Mouse (Mus musculus) myocyte (in vitro differentiated cells): ENCODE measurements around the gene Sap30l.

ENCODE experiments used
- E2F4 ChIP-seq: IDR thresholded peaks from one replicate; pipeline ENCODE4 v1.6.1; 2011; ENCODE audit warnings: mild to moderate bottlenecking, control low read depth, moderate library complexity; ENCODE audit not compliant: insufficient read depth
- POLR2A ChIP-seq: IDR thresholded peaks from one replicate; pipeline ENCODE4 v1.6.1; 2011; ENCODE audit warnings: low read depth, mild to moderate bottlenecking, control low read depth, moderate library complexity; ENCODE audit not compliant: insufficient read length
- TCF12 ChIP-seq: IDR thresholded peaks from one replicate; pipeline ENCODE4 v1.6.1; 2011; ENCODE audit warnings: mild to moderate bottlenecking, control low read depth; ENCODE audit not compliant: poor library complexity, insufficient read depth, severe bottlenecking
- USF1 ChIP-seq: IDR thresholded peaks from one replicate; pipeline ENCODE4 v1.6.1; 2011; ENCODE audit warnings: low read depth, mild to moderate bottlenecking, control low read depth, moderate library complexity

GRCm38 (mm10) chr11:57770776-57771175 lies 30.7 kb upstream of the Sap30l start:
- no peak for TF ChIP-seq USF1
- no peak for TF ChIP-seq POLR2A
- no peak for TF ChIP-seq E2F4
- TF ChIP-seq TCF12 = no peak
